Mouse (Mus musculus) mesoderm, embryonic 11.5 days (tissue): ENCODE measurements around the gene Sugt1.
A peak's percentile ranks its signal among the peaks of the same experiment; 100 is the strongest.

ENCODE experiments used
- DNase-seq: peaks from one replicate; pipeline ENCODE4 v3.0.0-alpha.2; 2012; ENCODE audit warnings: low read depth, low spot score

Gene Sugt1

DNA sequence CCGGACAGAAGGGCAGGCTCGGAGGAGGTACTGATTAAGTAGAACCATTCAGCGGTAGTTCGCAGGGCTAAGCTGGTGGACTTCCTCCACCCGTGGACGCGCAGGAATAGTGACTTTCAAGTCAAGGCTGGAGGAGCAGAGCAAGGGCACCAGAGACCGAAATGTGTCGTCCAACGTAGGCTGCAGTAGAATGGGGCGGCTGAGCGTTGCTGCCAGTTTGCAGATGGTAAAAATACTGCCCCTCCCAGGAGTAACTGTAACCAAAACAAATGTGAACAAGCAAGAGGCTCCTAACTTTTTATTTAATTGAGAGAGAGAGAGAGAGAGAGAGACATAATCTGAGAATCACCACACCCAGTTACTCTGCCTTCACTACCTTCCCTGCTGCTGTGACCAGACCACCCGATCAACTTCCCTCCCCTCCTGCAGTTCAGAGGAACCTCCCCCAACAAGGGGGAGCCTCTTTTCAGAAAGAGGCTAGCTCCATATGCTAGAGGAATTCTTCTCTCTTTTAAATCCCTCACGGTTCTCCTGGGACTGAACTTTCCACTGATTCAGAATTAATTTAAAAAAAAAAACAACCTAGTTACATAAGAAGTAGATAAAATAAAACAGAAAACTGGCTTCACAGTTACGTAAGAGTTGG, 89.7 kb downstream of the Sugt1 start:
- DNase-seq, result peak; percentile 49

DNA sequence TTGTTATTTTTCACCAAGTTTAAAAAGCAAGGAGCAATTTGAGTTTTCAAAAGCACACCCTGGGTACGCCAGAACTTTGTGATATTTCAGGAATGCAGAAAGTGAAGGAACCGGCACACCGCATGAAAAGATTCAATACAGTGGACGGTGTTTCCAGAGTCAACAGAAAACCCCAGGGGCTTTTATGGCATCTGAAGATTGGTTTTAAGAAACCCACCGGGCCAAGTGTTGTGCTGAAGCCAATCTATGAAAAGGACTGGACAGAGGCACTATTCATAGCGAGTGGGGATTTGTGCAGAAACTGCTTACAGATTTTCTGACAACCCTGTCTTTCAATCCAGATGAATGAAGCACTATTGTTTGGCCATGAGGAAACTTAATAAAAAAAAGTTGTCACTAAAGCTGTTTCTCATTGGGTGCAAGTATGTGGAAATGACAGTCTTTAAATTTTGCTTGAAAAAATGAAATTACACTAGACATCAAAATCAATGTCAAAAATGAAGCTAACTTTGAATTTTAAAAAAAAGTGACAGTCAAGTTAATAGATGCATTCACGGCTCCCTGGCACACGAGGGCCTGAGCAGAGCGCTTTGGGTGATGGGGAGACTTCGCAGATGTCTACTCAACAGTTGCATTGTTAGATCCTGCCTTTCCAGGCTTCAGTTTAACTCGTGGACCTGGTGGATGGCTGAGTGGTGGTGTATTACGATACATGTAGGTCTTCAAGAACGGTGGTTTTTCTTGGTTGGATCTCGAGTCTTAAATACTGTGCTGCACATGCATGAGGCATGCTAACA, 90.6 kb downstream of the Sugt1 start:
- peak; percentile 71 for DNase-seq

DNA sequence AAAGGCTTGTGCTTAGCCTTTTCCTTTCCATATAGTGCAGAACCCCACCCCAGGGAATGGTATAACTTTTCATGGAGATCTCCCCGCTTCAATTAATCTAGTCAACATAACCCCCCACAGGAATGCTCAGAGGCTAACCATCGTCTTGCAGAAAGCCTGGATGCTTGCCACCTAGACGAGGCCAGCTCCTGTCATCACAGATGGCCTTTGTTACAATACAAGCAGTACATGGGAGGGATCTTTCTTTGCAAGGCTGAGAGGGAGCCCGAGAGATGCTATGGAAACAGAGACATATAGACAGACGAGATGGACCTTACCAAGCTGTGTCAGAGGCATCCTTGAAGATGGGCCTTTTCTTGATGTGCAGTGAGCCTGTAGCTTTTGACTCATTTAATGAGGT, 93.2 kb downstream of the Sugt1 start:
- DNase-seq, result no peak
